Mouse (Mus musculus): Measurements from ENCODE around the gene Inpp4b.

DNA sequence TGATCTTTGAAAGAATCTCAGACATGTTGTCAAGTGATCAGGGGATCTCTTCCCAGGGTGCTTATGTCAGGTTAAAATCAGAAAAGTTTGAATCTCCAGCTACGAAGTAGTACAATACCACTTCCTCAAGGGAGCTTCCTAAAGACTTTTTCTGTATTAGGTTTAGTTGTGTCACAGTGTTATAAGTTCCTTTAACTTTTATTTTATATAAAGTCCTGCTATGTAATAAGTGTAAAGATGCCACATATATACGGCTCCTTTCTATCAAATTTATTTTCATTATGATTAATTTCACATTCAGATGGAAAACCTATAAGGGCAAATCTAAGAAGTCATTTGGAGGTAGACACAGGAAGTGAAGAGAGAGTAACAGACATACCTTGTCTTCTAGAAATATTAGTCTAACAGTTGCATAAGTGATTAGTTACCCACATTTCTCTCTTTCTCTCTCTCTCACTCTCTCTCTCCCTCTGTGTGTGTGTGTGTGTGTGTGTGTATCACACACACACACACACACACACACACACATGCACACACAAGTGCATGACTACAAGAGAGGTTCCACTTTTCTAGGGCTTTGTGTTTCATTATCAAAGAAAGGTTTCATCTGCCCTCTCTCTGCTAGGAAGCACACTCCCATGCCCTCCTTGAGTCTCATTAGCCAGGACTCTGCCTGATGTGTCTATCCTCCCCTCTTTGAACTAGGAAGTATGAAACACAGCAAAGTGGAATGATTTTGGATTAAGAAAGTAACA lies 438.7 kb downstream of the Inpp4b start:
- no peak for TF ChIP-seq CTCF (IDR thresholded peaks at IDR 0.05; ENCODE audit: borderline replicate concordance, extremely low read depth, insufficient read depth, insufficient read length)
- TF ChIP-seq POLR2A (IDR thresholded peaks at IDR 0.05; ENCODE audit: borderline replicate concordance, extremely low read depth, insufficient read depth, insufficient read length, poor library complexity, severe bottlenecking), result no peak
